Mouse (Mus musculus): ENCODE data around the gene Scn10a. TPM values are rescaled to one million over a fixed set of nuclear protein-coding genes. Genes with fewer than 3 reads are reported as not detected.

The Scn10a gene
- total RNA-seq, 2 experiments from 2014 or later = not detected

GRCm38 (mm10) chr9:119634216-119634843 is 84.8 kb downstream of the Scn10a start:
- peak in 1 of 2 experiments; percentile 33 for DNase-seq

GRCm38 (mm10) chr9:119633475-119633874 is 85.6 kb downstream of the Scn10a start:
- DNase-seq = no peak

- DNase-seq = no peak
Measured at GRCm38 (mm10) chr9:119632801-119633200, 86.3 kb downstream of the Scn10a start.

- peak; percentile 53 to 58 for DNase-seq
Measured at GRCm38 (mm10) chr9:119631899-119632533, 87.1 kb downstream of the Scn10a start.

- no peak for DNase-seq
Measured at GRCm38 (mm10) chr9:119631393-119631898, 87.7 kb downstream of the Scn10a start.

GRCm38 (mm10) chr9:119628690-119629268 is 90.3 kb downstream of the Scn10a start:
- DNase-seq = no peak

GRCm38 (mm10) chr9:119627227-119627626 is 91.9 kb downstream of the Scn10a start:
- no peak for DNase-seq

GRCm38 (mm10) chr9:119624151-119624550 is 95.0 kb downstream of the Scn10a start:
- no peak for DNase-seq

- DNase-seq = no peak
Measured at GRCm38 (mm10) chr9:119614798-119615197, 104.3 kb downstream of the Scn10a start.

- DNase-seq = no peak
Measured at GRCm38 (mm10) chr9:119610563-119611166, 108.5 kb downstream of the Scn10a start.

GRCm38 (mm10) chr9:119606906-119607305 is 112.2 kb downstream of the Scn10a start:
- DNase-seq = no peak

- DNase-seq = no peak
Measured at GRCm38 (mm10) chr9:119604607-119605006, 114.5 kb downstream of the Scn10a start.

- no peak for DNase-seq
Measured at GRCm38 (mm10) chr9:119598501-119598900, 120.6 kb downstream of the Scn10a start.

GRCm38 (mm10) chr9:119597332-119597731 is 121.8 kb downstream of the Scn10a start:
- DNase-seq = no peak

- DNase-seq = no peak
Measured at GRCm38 (mm10) chr9:119589592-119589991, 129.5 kb downstream of the Scn10a start.

GRCm38 (mm10) chr9:119588763-119589449 is 130.2 kb downstream of the Scn10a start:
- no peak for DNase-seq

- DNase-seq = peak; percentile 76 to 77
Measured at GRCm38 (mm10) chr9:119580668-119581067, 138.5 kb downstream of the Scn10a start.

GRCm38 (mm10) chr9:119580187-119580586 is 138.9 kb downstream of the Scn10a start:
- no peak for DNase-seq

- peak; percentile 47 to 59 for DNase-seq
Measured at GRCm38 (mm10) chr9:119578636-119579438, 140.3 kb downstream of the Scn10a start, which contains the start of gene Scn5a. Gene Scn5a, minus strand, starts transcription at chr9:119579016.

- no peak for DNase-seq
Measured at GRCm38 (mm10) chr9:119578311-119578635, 140.8 kb downstream of the Scn10a start.

- DNase-seq = peak in 1 of 2 experiments; percentile 12
Measured at GRCm38 (mm10) chr9:119576977-119577376, 142.1 kb downstream of the Scn10a start.

Data from adrenal gland, postnatal 36 days (tissue).